Mouse (Mus musculus) cortical plate, adult 2 months (tissue): ENCODE data around the gene Ptpn11.

ENCODE experiments used
- CTCF ChIP-seq: fragments of 200-500 bp; IDR thresholded peaks from 2 replicates; pipeline ENCODE4 v1.5.1; 2011; ENCODE audit warnings: mild to moderate bottlenecking, control low read depth, low read length; ENCODE audit not compliant: insufficient read depth; ENCODE audit errors: extremely low read depth
- POLR2A ChIP-seq: fragments of 200-500 bp; IDR thresholded peaks from 2 replicates; pipeline ENCODE4 v1.6.1; 2011; ENCODE audit warnings: mild to moderate bottlenecking, low read length, control low read depth; ENCODE audit not compliant: insufficient read depth; ENCODE audit errors: extremely low read depth

DNA sequence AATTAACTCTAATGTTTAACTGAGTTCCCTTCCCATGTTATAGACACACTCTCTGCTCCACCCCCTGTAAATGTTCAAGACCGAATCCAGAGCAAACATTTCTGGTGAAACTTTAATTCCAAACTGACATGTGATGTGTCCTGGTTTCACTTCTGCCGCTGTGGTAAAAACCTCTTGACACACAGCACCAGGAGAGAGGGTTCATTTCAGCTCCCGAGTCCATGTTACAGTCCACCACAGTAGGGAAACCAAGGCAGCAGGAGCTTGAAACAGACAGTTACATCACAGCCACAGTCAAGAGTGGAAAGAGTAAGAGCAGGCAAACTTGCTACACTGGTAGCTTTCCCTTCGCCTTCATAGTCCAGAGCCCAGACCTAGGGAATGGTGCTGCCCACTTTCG is 94.5 kb downstream of the Ptpn11 start:
- TF ChIP-seq POLR2A (no peak), CTCF (no peak)
